Mouse (Mus musculus) left cerebral cortex, adult 18-20 months (tissue): ENCODE measurements around the gene Zbtb21. TPM values are rescaled to one million over a fixed set of nuclear protein-coding genes. Genes with fewer than 3 reads are reported as not detected.
A peak's percentile ranks its signal among the peaks of the same experiment; 100 is the strongest.
"Not testable (repeated sequence)": the region's sequence is repeated elsewhere in the genome, so short reads cannot be mapped to it uniquely, and the experiment has no call there.

Experiments used
- DNase-seq, 2 experiments: peaks; one replicate each; pipeline ENCODE4 v3.0.0; 2021 to 2022; ENCODE audit warnings: low spot score in 2 of 2, mixed read lengths in 1 of 2
- long read RNA-seq, 2 experiments: library from polyadenylated mRNA; stranded (forward); transcript quantifications; one replicate each; pipeline ENCODE4 v2.0.0; 2021
- total RNA-seq, 2 experiments: library from RNA; stranded (reverse); gene quantifications; 2 replicates each; pipeline ENCODE4 v1.2.3; 2021

Zbtb21 gene
- total RNA-seq, result 10 to 100 TPM; 26.9 to 34.7 TPM
- long read RNA-seq, experiment 1, partial matches to known transcripts, result 0 of 13 reads
- long read RNA-seq, experiment 1, other reads (novel, unspliced or antisense), result 9 of 13 reads
- long read RNA-seq, experiment 2, partial matches to known transcripts, result 0 of 8 reads
- long read RNA-seq, experiment 2, other reads (novel, unspliced or antisense), result 4 of 8 reads

DNA sequence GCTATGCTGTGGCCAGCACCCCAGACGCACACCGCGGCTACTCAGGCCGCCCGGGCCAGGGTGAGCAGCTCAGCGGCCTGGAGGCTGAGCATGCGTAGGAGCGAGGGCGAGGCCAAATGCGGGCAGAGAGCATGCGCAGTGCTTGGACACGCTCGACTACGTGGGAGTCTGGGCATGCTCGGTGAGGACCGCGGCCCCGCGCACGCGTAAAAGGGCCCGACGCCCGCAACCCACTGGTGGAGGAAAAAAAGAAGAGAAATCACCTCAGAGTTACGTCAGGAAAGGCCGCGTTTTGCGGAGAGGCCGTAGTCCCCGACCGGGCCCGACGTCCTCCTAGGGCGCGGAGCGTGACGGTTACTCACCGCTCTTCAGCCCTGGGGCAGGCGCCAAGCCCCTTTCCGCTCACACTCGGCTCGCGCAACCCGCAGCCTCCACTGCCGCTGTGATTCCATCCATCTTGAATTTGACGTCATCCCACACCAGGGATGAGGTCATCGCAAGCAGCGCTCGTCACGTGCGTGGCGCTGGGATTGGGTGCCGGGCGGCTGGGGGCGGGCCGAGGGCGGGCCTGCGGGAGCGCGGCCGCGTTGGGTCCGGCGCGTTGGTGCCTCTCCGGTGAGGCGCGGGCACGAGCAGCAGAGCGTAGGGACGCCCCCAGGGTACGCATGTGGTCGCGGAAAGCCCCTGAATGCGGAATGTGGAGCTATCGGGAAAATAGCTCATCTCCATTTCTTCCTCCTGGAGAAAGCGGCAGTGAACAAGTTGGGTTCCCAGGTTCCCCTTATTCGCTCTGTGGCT lies at the start of gene Zbtb21, which contains the start of gene C2cd2:
TSS of gene Zbtb21 (minus strand) at position 472 of the 798 bp plus-strand sequence.
TSS of gene C2cd2 (minus strand) at position 448 of the 798 bp plus-strand sequence.
- DNase-seq, result peak; percentile 96 to 98

DNA sequence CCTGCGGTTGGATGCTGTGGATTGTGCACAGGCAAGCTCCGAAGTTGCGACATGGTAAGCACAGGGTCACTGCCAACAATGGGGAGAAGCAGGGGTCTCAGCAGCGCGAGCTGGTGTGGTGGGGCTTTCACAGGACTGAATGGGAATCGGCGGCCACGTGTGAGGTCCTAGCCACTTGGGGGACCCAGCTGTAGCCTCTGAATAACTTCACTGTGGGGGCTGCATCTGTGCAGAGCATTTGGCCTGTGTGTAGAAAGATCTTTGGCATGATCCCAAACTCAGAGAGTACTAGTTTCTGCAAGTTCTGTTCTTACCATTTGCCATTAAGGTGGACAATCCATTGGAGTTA lies 34.9 kb upstream of the Zbtb21 start:
- not testable (repeated sequence) for DNase-seq

DNA sequence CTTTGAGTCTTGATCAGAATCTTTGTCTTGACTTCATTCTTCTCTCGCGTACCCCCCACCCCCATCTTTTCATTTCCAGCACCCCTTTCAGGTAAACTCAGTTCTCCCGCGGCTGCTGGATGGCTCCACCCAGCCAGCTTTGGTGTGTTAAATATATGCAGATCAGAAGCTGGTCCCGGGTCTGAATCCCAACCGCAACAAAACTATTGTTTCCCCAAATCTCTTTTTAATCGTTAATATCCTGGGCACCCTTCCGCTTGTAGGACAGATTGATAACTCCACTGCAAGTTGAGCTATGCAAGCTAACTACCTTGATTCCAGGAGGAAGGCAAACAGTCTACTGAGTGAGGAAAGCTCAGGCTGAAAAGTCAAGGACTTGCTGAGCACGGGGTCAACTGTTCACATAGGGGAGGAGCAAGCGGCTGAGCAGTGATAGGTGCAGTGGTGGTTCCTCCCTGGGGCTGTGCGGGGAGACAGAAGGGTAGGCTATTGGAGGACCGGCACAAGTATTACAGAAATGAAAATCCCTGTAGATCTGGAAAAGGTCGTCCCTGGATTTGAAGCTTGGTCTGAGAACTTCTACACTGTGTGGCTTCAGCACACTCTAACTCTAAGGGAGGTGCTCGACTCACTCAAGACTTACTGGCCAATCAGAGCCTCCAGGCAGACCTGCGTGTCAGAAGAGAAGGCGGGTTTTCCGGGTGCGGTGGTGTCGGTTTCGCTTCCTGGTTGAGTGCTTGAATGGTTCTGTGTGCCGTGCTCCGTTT lies 34.4 kb upstream of the Zbtb21 start, which contains the start of gene B230307C23Rik:
TSS of gene B230307C23Rik (plus strand) at position 700 of the 767 bp plus-strand sequence.
- DNase-seq, result peak; percentile 79 to 88

DNA sequence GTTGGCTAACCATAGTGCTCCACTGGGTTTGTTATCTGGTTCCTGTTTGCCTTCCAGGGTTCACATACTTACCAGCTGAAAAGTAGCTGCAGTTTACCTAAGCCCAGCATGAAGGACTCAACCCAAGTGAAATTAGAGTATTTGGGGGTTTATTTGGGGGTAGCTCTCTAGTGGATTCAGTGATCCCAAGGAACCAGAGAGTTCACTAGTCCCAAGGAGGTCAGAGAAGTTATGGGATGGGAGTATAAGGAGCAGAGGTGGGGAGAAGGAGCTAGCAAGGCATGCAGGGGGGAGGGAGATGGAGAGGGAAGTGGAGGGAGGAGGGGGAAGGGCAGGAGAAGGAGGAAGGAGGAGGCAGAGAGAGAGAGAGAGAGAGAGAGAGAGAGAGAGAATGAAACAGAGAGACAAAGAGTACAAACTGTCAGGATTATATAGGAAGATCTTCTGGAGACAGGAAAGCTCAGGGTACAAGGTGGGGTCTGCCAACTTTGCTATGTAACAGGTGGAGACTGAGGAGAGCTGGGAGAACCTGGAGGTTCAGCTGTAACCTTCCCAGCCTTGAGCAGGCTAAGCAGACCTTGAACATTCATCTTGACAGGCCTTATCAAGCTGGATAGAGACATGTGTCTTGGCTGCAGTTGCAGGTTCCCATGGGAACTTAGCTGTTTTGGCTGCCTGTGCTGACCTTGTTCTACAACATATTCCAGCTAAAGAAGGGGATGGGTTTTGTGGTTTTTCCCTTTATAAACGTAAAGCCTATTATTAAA lies 33.6 kb upstream of the Zbtb21 start:
- no peak for DNase-seq

DNA sequence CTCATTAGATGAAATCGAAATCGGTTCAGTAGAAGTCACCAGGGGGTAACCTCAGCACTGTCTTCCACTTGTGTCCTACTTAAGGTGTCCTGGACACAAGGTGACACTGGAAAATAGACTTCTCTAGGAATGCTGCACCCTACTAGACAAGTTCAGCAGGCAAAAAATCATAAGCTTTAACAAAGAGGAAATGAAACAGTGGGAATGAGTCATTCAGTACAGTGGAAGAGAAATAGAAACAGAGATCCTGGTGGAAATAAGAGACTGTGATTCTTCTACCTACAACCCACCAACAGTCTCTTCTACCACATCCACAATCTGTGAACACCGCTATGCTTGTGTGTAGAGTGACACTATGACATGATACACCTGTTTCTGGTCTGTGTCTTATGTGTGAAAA lies 30.1 kb upstream of the Zbtb21 start:
- DNase-seq, result not testable (repeated sequence)

DNA sequence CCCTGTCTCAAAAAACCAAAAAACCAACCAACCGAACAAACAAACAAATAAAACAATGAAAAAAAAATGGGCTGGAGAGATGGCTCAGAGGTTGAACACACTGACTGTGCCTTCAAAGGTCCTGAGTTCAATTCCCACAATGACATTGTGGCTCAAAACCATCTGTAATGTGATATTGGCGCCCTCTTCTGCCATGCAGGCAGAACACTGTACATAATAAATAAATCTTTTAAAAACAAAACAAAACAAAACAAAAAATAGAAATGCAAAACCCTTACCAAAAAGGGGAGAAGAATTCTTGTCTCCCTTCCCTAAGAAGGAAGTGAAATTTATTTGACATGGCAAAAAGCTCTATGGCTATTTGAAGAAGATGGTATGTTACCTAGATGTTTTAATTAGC lies 29.1 kb upstream of the Zbtb21 start:
- no peak for DNase-seq

DNA sequence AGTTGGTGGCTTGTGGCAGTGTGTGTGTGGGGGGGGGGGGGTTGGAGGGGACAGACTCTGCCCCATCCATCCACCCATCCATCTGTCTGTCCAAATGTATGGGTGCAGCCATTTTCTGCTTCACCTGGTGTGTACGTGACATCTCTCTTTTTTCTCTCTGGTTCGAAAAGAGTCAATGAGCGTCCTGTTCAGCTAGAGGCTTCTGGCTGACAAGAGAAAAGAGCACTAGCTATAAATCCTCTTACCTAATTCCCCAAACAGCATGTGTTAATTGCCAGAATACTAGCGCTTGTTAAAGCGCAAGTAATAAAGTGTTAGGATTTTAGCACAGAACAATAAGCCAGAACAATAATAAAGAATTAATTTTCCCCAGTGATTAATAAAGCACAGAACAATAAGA lies 22.2 kb upstream of the Zbtb21 start:
- DNase-seq, result no peak

DNA sequence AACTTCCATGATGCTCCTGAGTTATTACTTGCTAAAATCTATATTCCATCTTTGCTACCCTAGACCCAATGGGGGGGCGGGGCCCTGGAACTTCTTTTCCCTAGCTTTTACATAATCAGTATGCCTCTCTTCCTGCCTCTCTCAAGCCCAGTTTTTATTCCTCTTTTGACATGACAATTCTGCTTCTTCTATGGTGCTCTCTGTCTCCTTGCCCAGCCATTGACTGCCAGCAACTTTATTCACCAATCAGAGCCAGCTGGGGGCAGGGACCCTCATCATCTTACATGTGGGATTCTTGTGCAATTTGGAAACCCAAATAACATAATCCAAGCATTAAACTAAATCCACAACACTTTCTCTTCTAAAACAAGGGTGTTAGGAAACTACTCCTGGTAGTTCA lies 18.9 kb upstream of the Zbtb21 start:
- no peak for DNase-seq

DNA sequence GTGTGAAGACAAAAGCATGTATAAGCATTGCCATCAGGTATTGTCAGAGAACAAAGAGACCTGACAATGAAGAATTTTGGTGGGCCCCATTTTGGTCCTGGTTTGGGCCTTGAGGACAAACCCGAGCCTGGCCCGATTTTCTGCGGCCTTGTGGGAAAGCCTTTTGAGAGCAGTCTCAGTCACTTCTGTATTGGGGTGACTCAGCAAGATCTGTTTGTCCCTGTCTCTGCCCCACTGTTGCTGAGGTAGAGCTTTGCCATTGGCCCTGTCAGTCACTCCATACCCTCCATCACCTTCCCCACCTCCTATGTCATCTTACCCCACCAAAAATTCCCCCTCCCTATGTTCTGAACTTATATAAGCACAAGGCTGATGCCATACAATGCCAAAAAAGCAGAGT lies 15.3 kb upstream of the Zbtb21 start:
- DNase-seq, result no peak

DNA sequence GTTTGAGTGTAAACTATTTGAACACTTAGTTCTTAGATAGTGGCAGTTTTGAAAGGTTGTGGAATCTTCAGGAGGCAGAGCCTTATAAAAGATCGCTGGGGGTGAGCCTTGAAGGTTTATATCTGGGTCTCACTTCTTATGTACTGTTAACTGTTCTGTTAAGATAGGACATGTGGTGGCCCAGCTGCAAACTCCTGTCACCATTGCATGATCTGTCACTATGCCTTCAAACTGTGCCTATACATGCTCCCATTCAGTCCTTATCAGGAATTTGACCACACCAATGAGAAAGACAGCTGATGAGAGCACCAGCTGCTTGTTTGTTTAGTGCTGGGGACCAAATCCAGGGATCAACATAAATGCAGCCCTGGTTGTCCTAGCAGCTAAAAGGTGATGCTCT lies 14.9 kb upstream of the Zbtb21 start:
- no peak for DNase-seq

DNA sequence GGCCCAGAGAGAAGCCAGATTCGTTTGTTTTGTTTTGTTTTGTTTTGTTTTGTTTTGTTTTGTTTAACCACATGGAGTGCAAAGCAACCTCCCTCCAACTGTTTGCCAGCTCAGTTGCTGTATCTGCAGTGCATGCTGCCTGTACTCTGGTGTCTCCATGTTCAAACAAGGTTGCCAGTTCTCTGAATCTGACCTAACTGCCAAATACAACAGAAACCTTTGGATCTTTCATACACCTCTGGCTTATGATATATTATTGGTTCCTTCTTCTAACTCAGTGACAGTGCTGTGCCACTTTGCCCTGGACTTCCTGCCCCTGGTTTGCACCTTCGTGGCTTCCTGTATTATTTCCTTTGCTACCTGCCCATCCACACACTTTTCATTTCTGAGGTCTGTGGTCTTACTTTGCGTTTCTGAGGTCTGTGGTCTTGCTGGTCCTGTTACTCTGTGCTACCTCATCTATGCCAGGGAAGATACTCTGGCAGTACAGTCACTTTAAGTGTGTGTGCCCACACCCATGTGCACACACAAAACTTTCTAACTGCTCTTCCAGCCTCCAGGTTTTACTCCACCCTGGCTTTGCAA lies 1.6 kb upstream of the Zbtb21 start:
- DNase-seq, result no peak

DNA sequence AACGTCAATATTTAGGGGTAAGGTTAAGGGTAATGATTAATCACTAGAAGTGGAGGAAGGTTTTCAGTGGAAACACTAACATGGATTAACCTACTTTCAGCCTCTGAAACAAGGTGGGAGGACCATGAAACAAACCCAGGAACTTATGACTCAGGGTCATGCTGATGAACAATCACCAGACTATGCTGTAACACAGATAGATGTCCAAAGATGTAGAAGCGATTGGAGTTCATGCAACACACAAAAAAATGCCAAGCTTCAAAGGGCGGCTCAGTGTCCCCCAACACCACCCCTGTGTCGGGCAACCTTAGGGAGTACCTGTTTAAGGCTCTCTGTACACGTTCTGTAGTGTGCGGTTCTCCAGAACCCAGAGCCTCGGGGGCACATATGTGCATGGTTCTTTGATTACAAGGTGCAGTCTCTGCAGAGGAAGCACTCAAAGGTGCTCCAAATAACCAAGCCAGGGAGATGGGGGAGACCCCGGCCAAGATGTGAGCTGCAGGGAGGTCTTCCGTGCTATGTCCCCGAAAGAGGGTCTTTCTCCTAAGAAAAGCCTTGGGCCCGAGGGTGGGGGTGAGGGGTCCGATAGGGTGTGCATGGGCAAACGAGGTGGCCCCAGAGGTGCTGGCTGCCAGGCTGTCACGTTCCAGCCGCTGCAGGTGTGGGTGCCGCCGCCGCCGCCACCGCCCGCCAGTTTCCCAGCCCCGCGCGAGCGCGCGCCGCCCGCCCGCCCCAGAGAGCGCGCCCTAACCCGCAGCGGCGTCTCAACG lies 856 bp downstream of the Zbtb21 start:
- no peak for DNase-seq

DNA sequence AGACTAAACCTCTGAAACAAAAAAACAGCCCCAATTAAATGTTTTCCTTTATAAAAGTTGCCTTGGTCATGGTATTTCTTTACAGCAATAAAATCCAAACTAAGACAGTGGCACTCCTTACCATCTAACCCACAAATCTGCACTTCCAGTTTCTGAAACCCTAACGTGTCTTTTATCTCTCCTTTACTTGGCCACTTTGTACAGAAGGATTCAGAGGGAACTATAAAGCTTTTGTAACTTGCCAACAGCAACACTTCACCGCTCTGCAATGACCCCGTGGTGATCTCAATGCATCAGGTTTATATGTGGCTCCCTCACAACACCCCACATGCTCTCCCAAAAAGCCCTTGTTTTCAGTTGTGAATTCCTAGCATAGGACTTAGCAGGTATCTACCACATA lies 2.1 kb downstream of the Zbtb21 start:
- no peak for DNase-seq

DNA sequence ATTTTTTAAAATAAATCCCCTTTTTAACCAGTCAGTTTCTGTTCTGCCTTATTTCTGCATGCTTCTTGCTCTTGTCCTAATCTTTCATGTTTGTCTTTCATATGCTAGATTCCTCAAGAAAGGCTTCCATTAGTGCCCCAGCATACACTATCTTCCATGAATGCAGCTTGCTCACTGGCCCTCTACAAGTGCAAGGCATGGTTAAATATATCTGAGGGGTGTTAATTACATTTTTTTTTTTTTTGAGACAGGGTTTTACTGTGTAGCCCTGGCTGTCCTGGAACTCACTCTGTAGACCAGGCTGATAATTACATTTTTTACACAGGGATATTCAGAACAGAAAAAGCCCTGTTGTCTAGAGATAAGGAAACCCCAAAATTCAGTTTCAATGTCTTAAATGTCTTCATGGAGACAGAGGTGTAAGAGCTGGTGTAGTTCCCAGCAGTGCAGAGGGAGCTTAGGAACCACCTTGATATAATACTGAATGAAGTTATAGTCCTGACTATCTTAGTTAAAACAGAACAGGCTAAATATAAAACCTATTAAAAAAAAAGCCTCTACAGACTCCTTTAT lies 3.9 kb downstream of the Zbtb21 start:
- no peak for DNase-seq

DNA sequence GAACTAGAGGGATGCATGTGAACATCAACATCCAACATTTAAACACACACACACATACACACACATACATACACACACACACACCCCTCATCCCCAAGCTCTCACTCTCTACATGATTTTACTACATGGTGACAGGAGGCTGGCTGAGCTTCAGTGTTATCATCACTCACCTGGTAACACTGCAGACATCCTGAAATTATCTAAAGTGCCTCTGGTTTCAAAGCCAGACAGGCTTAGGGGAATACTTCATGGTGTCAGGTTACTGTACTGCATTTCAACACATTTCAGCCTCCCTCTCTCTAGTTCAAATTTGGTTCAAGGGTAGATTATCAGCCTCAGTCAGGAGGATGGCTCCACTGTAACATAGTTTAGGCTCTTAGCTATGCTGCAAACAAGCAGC lies 4.8 kb downstream of the Zbtb21 start:
- DNase-seq, result no peak

DNA sequence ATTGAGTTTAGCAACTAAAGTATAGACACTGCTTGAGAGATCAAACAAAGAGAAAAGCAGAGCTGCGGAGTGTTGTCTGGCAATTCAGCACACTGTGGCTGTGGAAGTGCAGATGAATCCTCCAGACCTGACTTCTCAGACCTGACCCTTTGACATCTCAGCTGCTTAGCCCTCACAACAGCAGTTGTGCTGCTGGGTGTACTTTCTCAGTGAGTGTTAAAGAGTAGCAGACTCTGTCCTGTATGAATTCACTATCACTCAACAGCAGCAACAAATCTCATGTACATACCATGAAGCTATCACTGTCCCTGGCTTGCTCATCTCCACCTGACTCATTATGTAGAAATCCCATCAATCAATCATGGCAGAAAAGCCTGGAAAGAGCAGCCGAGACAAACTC lies 6.4 kb downstream of the Zbtb21 start:
- no peak for DNase-seq

DNA sequence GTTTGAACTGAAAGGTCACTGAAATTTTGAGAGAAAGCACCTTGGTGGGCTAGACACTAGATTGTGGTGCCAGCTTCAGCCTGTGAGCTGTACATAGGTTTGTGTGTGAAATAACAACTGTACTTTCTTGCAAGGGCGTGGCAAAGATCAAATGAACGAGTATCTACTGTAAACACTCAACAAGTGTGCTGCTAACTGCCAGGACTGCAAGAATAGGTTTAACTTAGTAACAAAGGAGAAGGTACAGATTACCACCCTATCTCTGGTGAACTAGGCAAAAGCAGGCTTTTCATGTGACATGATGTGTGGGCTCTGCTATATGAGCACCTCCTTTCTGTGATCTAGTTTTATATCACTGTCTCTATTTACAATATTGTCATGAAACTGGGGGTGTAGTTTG lies 9.1 kb downstream of the Zbtb21 start:
- no peak for DNase-seq

DNA sequence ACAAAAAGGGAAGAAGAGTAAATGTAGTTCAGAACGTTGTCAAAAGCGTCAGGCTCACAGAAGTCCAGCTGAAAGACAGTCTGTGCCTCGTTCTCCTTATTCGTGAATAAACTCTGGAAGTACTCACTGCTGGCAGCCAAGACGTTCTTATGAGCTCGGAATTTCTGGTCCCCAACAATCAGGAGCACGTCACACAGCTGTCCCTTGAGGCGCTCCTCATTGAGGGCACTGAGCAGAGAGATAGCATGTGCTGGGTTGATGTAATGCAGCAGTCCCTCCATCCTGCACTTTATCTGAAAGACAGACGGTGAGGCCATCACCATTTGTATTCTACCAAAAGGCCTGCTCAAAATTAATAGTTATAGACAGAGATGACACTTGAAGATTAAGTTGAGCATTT lies 9.6 kb downstream of the Zbtb21 start:
- no peak for DNase-seq

DNA sequence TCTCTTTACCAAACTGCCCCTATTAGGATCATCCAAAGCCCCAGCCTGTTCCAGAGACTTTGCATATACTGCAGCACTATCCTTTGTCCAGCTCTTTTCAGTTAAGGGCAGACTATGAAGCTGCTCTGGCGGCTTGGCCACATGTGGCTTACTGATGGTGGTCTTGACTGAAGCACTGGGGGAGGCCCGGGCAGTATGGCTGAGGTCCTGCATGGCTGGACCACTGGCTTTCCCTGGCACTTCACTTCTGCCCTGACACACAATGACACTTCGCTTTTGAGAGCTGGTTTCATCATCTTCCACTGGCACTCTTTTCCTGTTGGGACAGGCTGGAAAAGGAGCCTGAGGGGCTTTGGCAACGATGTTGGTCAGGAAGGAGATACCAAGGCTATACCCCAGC lies 10.1 kb downstream of the Zbtb21 start:
- no peak for DNase-seq

DNA sequence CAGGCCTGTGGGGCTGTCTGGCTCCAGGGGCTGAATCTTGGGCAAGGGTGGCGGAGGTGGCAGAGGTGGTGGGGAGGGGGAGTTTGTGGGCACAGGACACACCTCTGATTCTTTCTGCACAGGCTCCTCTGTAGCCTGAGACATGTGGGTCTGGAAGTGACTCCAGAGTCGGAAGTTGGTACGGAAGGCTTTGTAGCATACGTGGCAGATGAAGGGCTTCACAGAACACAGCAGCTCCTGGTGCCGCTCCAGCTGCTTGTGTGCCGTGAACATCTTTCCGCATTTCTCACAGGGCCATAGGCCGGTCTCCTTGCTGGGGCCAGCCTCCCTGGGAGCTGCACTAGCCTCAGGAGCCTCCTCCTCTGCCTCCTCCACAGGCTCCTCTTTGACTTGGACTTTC lies 12.4 kb downstream of the Zbtb21 start:
- no peak for DNase-seq
